9 mouse cellular contexts compared by ENCODE assay signal in genomic region chr19:57816221-57816996, GRCm38 (mm10).
A peak's percentile ranks its signal among the peaks of the same experiment; 100 is the strongest.
DNase-seq lines count a peak whose midpoint lies in the region; ATAC-seq and TF ChIP-seq lines count a peak whose summit lies in the region.
"Had no signal": no experiment of that assay in that cellular context is flagged by ENCODE, and none has a peak within 500 bp of the region (broad histone marks: within the 10 kb centered on the region; RNA-seq: fewer than 3 reads in every experiment).

No protein-coding gene starts in this region.

- no peak overlapping the region for H3K27ac ChIP-seq in heart, postnatal 0 days (ENCODE audit: low read depth)
- no peak overlapping the region for H3K27ac ChIP-seq in liver, postnatal 0 days (ENCODE audit: low read depth)
- H3K27ac ChIP-seq in intestine, embryonic 16.5 days (ENCODE audit: low read length), result no peak overlapping the region
- H3K27ac ChIP-seq: embryonic facial prominence, embryonic 12.5 days had no signal

- no peaks in the 10 kb centered on the region for H3K36me3 ChIP-seq in heart, postnatal 0 days (replicated peaks; ENCODE audit: control insufficient read depth, insufficient read depth, low read length)
- no peaks in the 10 kb centered on the region for H3K36me3 ChIP-seq in G1E (replicated peaks)
- no peaks in the 10 kb centered on the region for H3K36me3 ChIP-seq in liver, postnatal 0 days (replicated peaks; ENCODE audit: insufficient read depth, low read length)
- no peaks in the 10 kb centered on the region for H3K36me3 ChIP-seq in intestine, embryonic 16.5 days (ENCODE audit: control insufficient read depth, insufficient read depth, low read length)
- H3K36me3 ChIP-seq: embryonic facial prominence, embryonic 12.5 days had no signal

- TF ChIP-seq CTCF in heart, postnatal 0 days (IDR thresholded peaks at IDR 0.05; ENCODE audit: low read depth), result peak; percentile 66
- TF ChIP-seq CTCF in G1E (IDR thresholded peaks at IDR 0.05; ENCODE audit: low read depth, low read length), result peak; percentile 11; the same call in 1 of the 2 replicates
- TF ChIP-seq CTCF in liver, postnatal 0 days (IDR thresholded peaks at IDR 0.05; ENCODE audit: low read depth), result peak; percentile 70

- H3K9ac ChIP-seq in heart, postnatal 0 days (replicated peaks; ENCODE audit: low read depth, low read length), result no peak overlapping the region
- no peak overlapping the region for H3K9ac ChIP-seq in liver, postnatal 0 days (replicated peaks)
- no peak overlapping the region for H3K9ac ChIP-seq in intestine, embryonic 16.5 days (ENCODE audit: low read depth, low read length)
- H3K9ac ChIP-seq: embryonic facial prominence, embryonic 12.5 days had no signal

- H3K4me3 ChIP-seq in heart, postnatal 0 days (ENCODE audit: low read depth, low read length), result no peak overlapping the region
- H3K4me3 ChIP-seq in G1E (ENCODE audit: low read depth, low read length), result no peak overlapping the region
- no peak overlapping the region for H3K4me3 ChIP-seq in liver, postnatal 0 days (ENCODE audit: low read depth, low read length)
- no peak overlapping the region for H3K4me3 ChIP-seq in intestine, embryonic 16.5 days (ENCODE audit: low read length)
- H3K4me3 ChIP-seq: embryonic facial prominence, embryonic 12.5 days had no signal

- no peaks in the 10 kb centered on the region for H3K27me3 ChIP-seq in heart, postnatal 0 days (ENCODE audit: control insufficient read depth, insufficient read depth, low read length)
- H3K27me3 ChIP-seq in G1E (ENCODE audit: insufficient read depth, low read length), result no peaks in the 10 kb centered on the region
- H3K27me3 ChIP-seq in liver, postnatal 0 days (ENCODE audit: insufficient read depth, low read length), result no peaks in the 10 kb centered on the region
- H3K27me3 ChIP-seq in intestine, embryonic 16.5 days (replicated peaks; ENCODE audit: control insufficient read depth, insufficient read depth, low read length), result no peaks in the 10 kb centered on the region
- H3K27me3 ChIP-seq: embryonic facial prominence, embryonic 12.5 days had no signal

- H3K9me3 ChIP-seq in heart, postnatal 0 days (replicated peaks; ENCODE audit: control insufficient read depth, low read length), result no peaks in the 10 kb centered on the region
- peaks cover 17% of the 10 kb centered on the region for H3K9me3 ChIP-seq in G1E (replicated peaks)
- H3K9me3 ChIP-seq in liver, postnatal 0 days (ENCODE audit: low read length), result no peaks in the 10 kb centered on the region
- no peaks in the 10 kb centered on the region for H3K9me3 ChIP-seq in intestine, embryonic 16.5 days (ENCODE audit: control insufficient read depth, low read length)
- H3K9me3 ChIP-seq: embryonic facial prominence, embryonic 12.5 days had no signal

- no peak for DNase-seq in heart, postnatal 0 days (ENCODE audit: low spot score)
- no peak for DNase-seq in heart, postnatal 25 days (ENCODE audit: low spot score)
- DNase-seq in G1E (ENCODE audit: low spot score), result no peak
- DNase-seq in embryo, embryonic 11 days, result peak; percentile 72
- peak; percentile 19 to 40 for DNase-seq in kidney, adult 8-10 months
- no peak for DNase-seq in liver, postnatal 0 days
- peak; percentile 50 for DNase-seq in right cerebral cortex, postnatal 4 days

- TF ChIP-seq EP300 in heart, postnatal 0 days (IDR thresholded peaks at IDR 0.05; ENCODE audit: low read depth), result no peak
- TF ChIP-seq EP300 in liver, postnatal 0 days (IDR thresholded peaks at IDR 0.05; ENCODE audit: low read depth), result no peak

- intact Hi-C loops in heart, postnatal 25 days (cut with DNase I), result loop anchor here (5.0 kb wide), 1 partner anchor 651 kb away; no protein-coding TSS in a partner anchor

- H3K4me2 ChIP-seq in heart, postnatal 0 days (ENCODE audit: low read depth, low read length), result no peak overlapping the region
- H3K4me2 ChIP-seq in liver, postnatal 0 days (ENCODE audit: low read depth, low read length), result no peak overlapping the region
- H3K4me2 ChIP-seq in intestine, embryonic 16.5 days (ENCODE audit: low read depth, low read length), result no peak overlapping the region
- H3K4me2 ChIP-seq: embryonic facial prominence, embryonic 12.5 days had no signal

- 92% methylated on average over 17 of the region's 17 CpGs for WGBS in heart, postnatal 0 days
- 82% methylated on average over 17 of the region's 17 CpGs for WGBS in liver, postnatal 0 days (ENCODE audit: insufficient replicate concordance)
- 86% methylated on average over 17 of the region's 17 CpGs for WGBS in intestine, embryonic 16.5 days

- 0 out of 2 replicates have a peak, but pooled peaks cover 4% of the 10 kb centered on the region for H3K4me1 ChIP-seq in heart, postnatal 0 days (ENCODE audit: control insufficient read depth, insufficient read depth)
- no peaks in the 10 kb centered on the region for H3K4me1 ChIP-seq in G1E (ENCODE audit: insufficient read depth, low read depth, low read length)
- H3K4me1 ChIP-seq in liver, postnatal 0 days (ENCODE audit: insufficient read depth), result no peaks in the 10 kb centered on the region
- H3K4me1 ChIP-seq in intestine, embryonic 16.5 days (ENCODE audit: control insufficient read depth, insufficient read depth, low read length), result no peaks in the 10 kb centered on the region
- H3K4me1 ChIP-seq: embryonic facial prominence, embryonic 12.5 days had no signal

- 0 out of 2 replicates have a peak, but pooled peaks have one; percentile 33 for ATAC-seq in heart, postnatal 0 days (ENCODE audit: insufficient read depth, low read depth)
- no peak for ATAC-seq in G1E (ENCODE audit: extremely low read depth, insufficient number of reproducible peaks, low FRiP score, poor library complexity, severe bottlenecking)
- no peak for ATAC-seq in liver, postnatal 0 days
- ATAC-seq in intestine, embryonic 16.5 days, result no peak

Comparison
In these comparisons a context has a peak if more than half of its experiments do, and no peak if none do; other contexts are left out.
1. DNase-seq: peak in embryo, embryonic 11 days (single experiment), kidney, adult 8-10 months (2 of 2) and right cerebral cortex, postnatal 4 days (single experiment); none in heart, postnatal 0 days (single experiment), heart, postnatal 25 days (single experiment), G1E (single experiment) and liver, postnatal 0 days (single experiment).
2. CTCF ChIP-seq: peak in every context shown above with its lines; median percentile 70 in liver, postnatal 0 days; 66 in heart, postnatal 0 days; 11 in G1E.